Mouse (Mus musculus) ZHBTc4 (cell line): ENCODE measurements around the gene Nsun7.

Source experiments
- DNase-seq: peaks from one replicate; pipeline ENCODE4 v3.0.0-alpha.2; 2011; ENCODE audit warnings: low read depth, low spot score

Gene Nsun7

GRCm38 (mm10) chr5:66337025-66337968, 77.6 kb downstream of the Nsun7 start:
- DNase-seq, result peak; percentile 78

- DNase-seq, result no peak
Measured at GRCm38 (mm10) chr5:66337969-66338345, 78.3 kb downstream of the Nsun7 start.

GRCm38 (mm10) chr5:66338583-66338982, 78.9 kb downstream of the Nsun7 start:
- DNase-seq, result peak; percentile 89

- DNase-seq, result peak; percentile 24
Measured at GRCm38 (mm10) chr5:66340356-66341102, 80.8 kb downstream of the Nsun7 start.

- peak; percentile 81 for DNase-seq
Measured at GRCm38 (mm10) chr5:66341848-66342247, 82.2 kb downstream of the Nsun7 start.

GRCm38 (mm10) chr5:66342285-66342684, 82.6 kb downstream of the Nsun7 start:
- peak; percentile 94 for DNase-seq

- DNase-seq, result no peak
Measured at GRCm38 (mm10) chr5:66344182-66344581, 84.5 kb downstream of the Nsun7 start.

GRCm38 (mm10) chr5:66345140-66345539, 85.4 kb downstream of the Nsun7 start:
- DNase-seq, result peak; percentile 58

- no peak for DNase-seq
Measured at GRCm38 (mm10) chr5:66346756-66347155, 87.1 kb downstream of the Nsun7 start.
